Comparison of ENCODE assay signal across 9 mouse cellular contexts in genomic region chr15:97773961-97774370, GRCm38 (mm10). TPM values are rescaled to one million over a fixed set of nuclear protein-coding genes. Genes with fewer than 3 reads are reported as not detected.
DNase-seq lines count a peak whose midpoint lies in the region; ATAC-seq and TF ChIP-seq lines count a peak whose summit lies in the region.
"Had no signal": no experiment of that assay in that cellular context is flagged by ENCODE, and none has a peak within 500 bp of the region (broad histone marks: within the 10 kb centered on the region; RNA-seq: fewer than 3 reads in every experiment).

No protein-coding gene starts in this region.

- no peak for TF ChIP-seq CTCF in kidney, adult 2 months (conservative IDR thresholded peaks at IDR 0.05; ENCODE audit: insufficient read depth, insufficient read length, low read depth, low read length)

- no peaks in the 10 kb centered on the region for H3K9me3 ChIP-seq in embryonic facial prominence, embryonic 12.5 days
- H3K9me3 ChIP-seq in liver, embryonic 15.5 days (replicated peaks): no peaks in the 10 kb centered on the region
- no peaks in the 10 kb centered on the region for H3K9me3 ChIP-seq in forebrain, embryonic 13.5 days (replicated peaks)

- ATAC-seq in embryonic facial prominence, embryonic 12.5 days (ENCODE audit: insufficient number of reproducible peaks, insufficient read depth, low FRiP score, low TSS enrichment): no peak
- peak; percentile 41 for ATAC-seq in liver, embryonic 15.5 days (ENCODE audit: insufficient read depth)
- no peak for ATAC-seq in forebrain, embryonic 13.5 days

- TF ChIP-seq POLR2A in kidney, adult 2 months (IDR thresholded peaks at IDR 0.05; ENCODE audit: low read depth, low read length): no peak

- peak overlapping the region; percentile 77 for H3K27ac ChIP-seq in embryonic facial prominence, embryonic 12.5 days
- peak overlapping the region; percentile 95 for H3K27ac ChIP-seq in kidney, adult 2 months (ENCODE audit: insufficient read depth, low read depth, low read length)
- H3K27ac ChIP-seq in liver, embryonic 15.5 days (replicated peaks): peak overlapping the region; percentile 51
- no peak overlapping the region; the same call in 1 of the 2 replicates for H3K27ac ChIP-seq in forebrain, embryonic 13.5 days

- 54% methylated on average over 5 of the region's 5 CpGs for WGBS in embryonic facial prominence, embryonic 12.5 days
- 24% methylated on average over 5 of the region's 5 CpGs for WGBS in kidney, adult 2 months
- WGBS in liver, embryonic 15.5 days (ENCODE audit: insufficient replicate concordance): 23% methylated on average over 5 of the region's 5 CpGs
- 81% methylated on average over 5 of the region's 5 CpGs for WGBS in forebrain, embryonic 13.5 days

- no peaks in the 10 kb centered on the region for H3K36me3 ChIP-seq in embryonic facial prominence, embryonic 12.5 days
- H3K36me3 ChIP-seq in kidney, adult 2 months (ENCODE audit: control insufficient read depth, insufficient read depth, low read length): no peaks in the 10 kb centered on the region
- H3K36me3 ChIP-seq in liver, embryonic 15.5 days (replicated peaks): no peaks in the 10 kb centered on the region
- H3K36me3 ChIP-seq in forebrain, embryonic 13.5 days (ENCODE audit: poor library complexity, severe bottlenecking): no peaks in the 10 kb centered on the region

- H3K4me1 ChIP-seq in embryonic facial prominence, embryonic 12.5 days: peaks cover 18% of the 10 kb centered on the region
- peaks cover 55% of the 10 kb centered on the region for H3K4me1 ChIP-seq in kidney, adult 2 months (ENCODE audit: control insufficient read depth, insufficient read depth, low read length)
- H3K4me1 ChIP-seq in liver, embryonic 15.5 days (replicated peaks): peaks cover 21% of the 10 kb centered on the region
- H3K4me1 ChIP-seq in forebrain, embryonic 13.5 days: peaks cover 16% of the 10 kb centered on the region

- no peak overlapping the region for H3K4me2 ChIP-seq in embryonic facial prominence, embryonic 12.5 days (replicated peaks)
- no peak overlapping the region for H3K4me2 ChIP-seq in liver, embryonic 15.5 days
- no peak overlapping the region for H3K4me2 ChIP-seq in forebrain, embryonic 13.5 days

- H3K9ac ChIP-seq in embryonic facial prominence, embryonic 12.5 days: no peak overlapping the region; the same call in 1 of the 2 replicates
- no peak overlapping the region for H3K9ac ChIP-seq in liver, embryonic 15.5 days
- H3K9ac ChIP-seq in forebrain, embryonic 13.5 days: no peak overlapping the region

- H3K27me3 ChIP-seq in embryonic facial prominence, embryonic 12.5 days: peaks cover 9% of the 10 kb centered on the region; the same call in 1 of the 2 replicates
- H3K27me3 ChIP-seq in kidney, adult 2 months (replicated peaks; ENCODE audit: control insufficient read depth, insufficient read depth, low read length): no peaks in the 10 kb centered on the region
- peaks cover 46% of the 10 kb centered on the region for H3K27me3 ChIP-seq in liver, embryonic 15.5 days
- H3K27me3 ChIP-seq in forebrain, embryonic 13.5 days: peaks cover 23% of the 10 kb centered on the region
- H3K27me3 ChIP-seq: Patski had no signal

- DNase-seq in 3134 (ENCODE audit: extremely low read depth, insufficient read length, low spot score): peak; percentile 47
- DNase-seq in kidney, adult 2 months: peak; percentile 79
- DNase-seq in cerebellum, postnatal 36 days: no peak
- DNase-seq in testis, postnatal 10 days (ENCODE audit: low spot score): no peak

- H3K4me3 ChIP-seq in embryonic facial prominence, embryonic 12.5 days: no peak overlapping the region
- no peak overlapping the region for H3K4me3 ChIP-seq in kidney, adult 2 months (ENCODE audit: insufficient read depth, low read depth, low read length)
- H3K4me3 ChIP-seq in liver, embryonic 15.5 days (replicated peaks): no peak overlapping the region
- H3K4me3 ChIP-seq in forebrain, embryonic 13.5 days: no peak overlapping the region

RNA-seq across cellular contexts. Expression of gene Slc48a1, which starts 4.4 kb away (rescaled TPM):
- 29.4 and 32.6 TPM in 2 replicates for polyA plus RNA-seq in embryonic facial prominence, embryonic 12.5 days (2016; fragmentation: Nextera tagmentation; extraction: Ambion mirVana)
- 182 and 203 TPM in 2 replicates for polyA plus RNA-seq in kidney, adult 2 months (2012; rRNA removed)
- polyA plus RNA-seq in liver, embryonic 15.5 days (2015; fragmentation: Nextera tagmentation; extraction: Ambion mirVana): 101 and 106 TPM in 2 replicates
- 44.1 and 45.2 TPM in 2 replicates for polyA plus RNA-seq in forebrain, embryonic 13.5 days (2015; fragmentation: Nextera tagmentation; extraction: Ambion mirVana)

RNA-seq across cellular contexts. Expression of gene Rapgef3, which starts 6.2 kb away (rescaled TPM):
- 10.5 and 10.8 TPM in 2 replicates for polyA plus RNA-seq in embryonic facial prominence, embryonic 12.5 days (2016; fragmentation: Nextera tagmentation; extraction: Ambion mirVana)
- polyA plus RNA-seq in kidney, adult 2 months (2012; rRNA removed): 136 and 184 TPM in 2 replicates
- 1.7 and 2.1 TPM in 2 replicates for polyA plus RNA-seq in liver, embryonic 15.5 days (2015; fragmentation: Nextera tagmentation; extraction: Ambion mirVana)
- 6.7 and 7.8 TPM in 2 replicates for polyA plus RNA-seq in forebrain, embryonic 13.5 days (2015; fragmentation: Nextera tagmentation; extraction: Ambion mirVana)

RNA-seq across cellular contexts. Expression of gene Endou, which starts 42.8 kb away (rescaled TPM):
- polyA plus RNA-seq in embryonic facial prominence, embryonic 12.5 days (2016; fragmentation: Nextera tagmentation; extraction: Ambion mirVana): 0.09 and 0.33 TPM in 2 replicates
- polyA plus RNA-seq in kidney, adult 2 months (2012; rRNA removed): 2.4 and 2.9 TPM in 2 replicates
- 0.10 and 0.18 TPM in 2 replicates for polyA plus RNA-seq in liver, embryonic 15.5 days (2015; fragmentation: Nextera tagmentation; extraction: Ambion mirVana)
- polyA plus RNA-seq in forebrain, embryonic 13.5 days (2015; fragmentation: Nextera tagmentation; extraction: Ambion mirVana): 0.25 and 0.26 TPM in 2 replicates
- polyA plus RNA-seq: neural tube, embryonic 14.5 days had no signal

Comparison
In these comparisons a context has a peak if more than half of its experiments do, and no peak if none do; other contexts are left out.
1. DNase-seq: peak in 3134 (single experiment) and kidney, adult 2 months (single experiment); none in cerebellum, postnatal 36 days (0 of 2) and testis, postnatal 10 days (single experiment).
2. RNA of gene Rapgef3, which starts 6.2 kb away (polyA plus RNA-seq): 136 to 184 TPM in kidney, adult 2 months; 10.5 to 10.8 TPM in embryonic facial prominence, embryonic 12.5 days, 6.7 to 7.8 TPM in forebrain, embryonic 13.5 days and 1.7 to 2.1 TPM in liver, embryonic 15.5 days; every median in the first group is over 10 times any median in the second.